Mouse (Mus musculus): ENCODE data around the gene Ube2z.

DNA sequence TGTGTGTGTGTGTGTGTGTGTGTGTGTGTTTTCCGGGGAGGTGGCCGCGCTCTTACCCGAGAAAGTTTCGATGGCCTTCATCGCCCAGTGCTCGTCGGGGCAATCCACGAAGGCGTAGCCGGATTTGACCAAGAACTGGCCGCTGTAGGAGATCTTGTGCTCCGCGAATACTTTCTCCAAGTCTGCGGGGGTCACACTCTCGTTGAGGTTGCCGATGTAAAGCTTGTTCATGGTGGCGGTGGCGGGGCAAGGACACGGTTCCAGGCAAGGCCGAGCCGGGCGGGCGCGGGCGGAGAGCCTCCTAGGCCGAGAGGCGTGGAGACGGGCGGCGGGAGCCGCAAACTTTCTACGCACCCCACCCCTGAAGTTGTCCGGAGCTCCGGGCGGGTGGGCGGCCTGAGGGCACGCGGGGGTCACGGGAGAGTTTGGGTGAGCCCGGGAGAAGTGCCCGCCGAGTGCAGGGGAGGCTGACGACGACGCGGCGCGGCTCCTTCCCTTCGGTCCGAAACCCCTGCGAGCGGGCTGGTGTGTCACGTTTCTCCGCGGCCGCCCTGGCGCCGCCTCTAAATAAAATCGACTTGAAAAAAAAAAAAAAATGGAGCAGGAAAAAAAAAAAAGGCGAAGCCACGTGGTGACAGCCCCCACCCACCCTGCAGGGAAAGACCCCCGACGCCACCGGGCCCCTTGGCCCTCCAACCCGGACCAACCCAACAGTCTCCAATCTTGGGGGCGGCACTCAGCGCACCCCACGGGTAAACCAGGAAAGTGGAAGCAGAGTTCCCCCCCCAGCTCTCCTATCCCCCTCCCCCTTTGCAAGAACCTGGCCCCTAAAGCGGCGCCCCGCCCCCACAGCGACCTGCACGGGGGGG, 59.6 kb downstream of the Ube2z start, which contains the start of gene Igf2bp1:
- TF ChIP-seq CTCF (conservative IDR thresholded peaks at IDR 0.05; ENCODE audit: low read length): no peak
- TF ChIP-seq NANOG (IDR thresholded peaks at IDR 0.05; ENCODE audit: borderline replicate concordance, low read length): no peak
- TF ChIP-seq POU5F1 (IDR thresholded peaks at IDR 0.05; ENCODE audit: borderline replicate concordance, low read length): no peak

Data from E14TG2a.4 (cell line).